Mouse (Mus musculus) intestine, embryonic 15.5 days (tissue): ENCODE results near the gene Sptbn4. TPM values are rescaled to one million over a fixed set of nuclear protein-coding genes. Genes with fewer than 3 reads are reported as not detected.

Source experiments
- ATAC-seq: fragments of 200-750 bp; cut with Nextera tagmentation; 2 replicates; pipeline ENCODE4 v1.8.0; 2017; ENCODE audit warnings: moderate TSS enrichment, moderate library complexity
- H3K27ac ChIP-seq: fragments of 300-500 bp; sonication (generic); 2 replicates; pipeline ENCODE4 v1.5.1; 2015; ENCODE audit warnings: mild to moderate bottlenecking, inconsistent platforms
- H3K27me3 ChIP-seq: fragments of 300-500 bp; sonication (generic); replicated peaks from 2 replicates; pipeline ENCODE4 v1.6.1; 2015; ENCODE audit warnings: inconsistent platforms
- H3K36me3 ChIP-seq: fragments of 300-500 bp; sonication (generic); 2 replicates; pipeline ENCODE4 v1.6.1; 2015; ENCODE audit warnings: inconsistent platforms
- H3K4me1 ChIP-seq: fragments of 300-500 bp; sonication (generic); replicated peaks from 2 replicates; pipeline ENCODE4 v1.6.1; 2015; ENCODE audit warnings: inconsistent platforms
- H3K4me2 ChIP-seq: fragments of 300-500 bp; sonication (generic); replicated peaks from 2 replicates; pipeline ENCODE4 v1.6.1; 2015; ENCODE audit warnings: mild to moderate bottlenecking, inconsistent platforms
- H3K4me3 ChIP-seq: fragments of 300-500 bp; sonication (generic); replicated peaks from 2 replicates; pipeline ENCODE4 v1.5.1; 2015; ENCODE audit warnings: inconsistent platforms
- H3K9ac ChIP-seq: fragments of 300-500 bp; sonication (generic); 2 replicates; pipeline ENCODE4 v1.6.1; 2015; ENCODE audit warnings: inconsistent platforms
- H3K9me3 ChIP-seq: fragments of 300-500 bp; sonication (generic); 2 replicates; pipeline ENCODE4 v1.6.1; 2016; ENCODE audit warnings: inconsistent platforms
- WGBS: fragments of 180-500 bp; shearing (Covaris S2); methylation state at CpG from one replicate; pipeline ENCODE4 v1.1.7; 2015; 5-methylcytosine and 5-hydroxymethylcytosine counted together
- polyA plus RNA-seq: library from polyadenylated mRNA; unstranded; fragments of >200 nt; fragmentation: Nextera tagmentation; extraction: Ambion mirVana; gene quantifications from 2 replicates; pipeline ENCODE4 v1.2.1, GENCODE M21; 2015

Gene Sptbn4
- polyA plus RNA-seq, 1 experiment from 2014 or later, result 0.33 TPM

DNA sequence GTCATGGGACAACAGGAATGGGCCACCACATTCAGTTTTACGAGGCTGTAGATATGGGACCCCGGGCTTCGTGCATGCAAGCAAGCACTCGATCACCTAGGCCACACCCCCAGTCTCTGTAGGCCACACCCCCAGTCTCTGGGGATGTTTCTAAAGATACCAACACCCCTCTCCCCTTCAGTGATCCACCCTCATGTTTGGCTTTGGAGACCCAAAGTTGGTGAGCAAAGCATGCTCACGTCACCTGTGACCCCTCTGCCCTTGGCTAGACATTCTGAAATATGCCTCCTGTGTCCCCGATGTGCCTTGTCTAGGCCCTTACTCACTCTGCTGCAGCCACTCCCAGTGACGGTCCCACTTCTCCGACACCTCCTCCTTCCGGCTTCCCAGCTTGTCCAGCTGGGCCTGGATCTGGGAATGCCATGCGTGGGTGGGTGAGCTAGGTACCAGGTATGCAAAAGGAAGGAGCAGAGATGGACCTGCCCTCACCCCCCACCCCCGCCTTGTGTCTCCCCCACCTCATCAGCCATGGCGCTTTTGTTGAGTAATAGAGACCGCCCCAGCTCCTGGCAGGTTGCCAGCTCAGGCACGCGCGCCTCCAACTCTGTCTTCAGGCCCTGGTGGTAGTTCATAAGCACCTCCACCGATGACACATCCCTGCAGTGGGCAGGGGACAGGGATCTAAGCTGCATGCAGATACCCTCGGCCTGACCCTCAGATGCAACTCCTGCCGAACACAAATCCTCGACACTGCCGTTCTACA, 81.2 kb downstream of the Sptbn4 start:
- ATAC-seq, result no peak

DNA sequence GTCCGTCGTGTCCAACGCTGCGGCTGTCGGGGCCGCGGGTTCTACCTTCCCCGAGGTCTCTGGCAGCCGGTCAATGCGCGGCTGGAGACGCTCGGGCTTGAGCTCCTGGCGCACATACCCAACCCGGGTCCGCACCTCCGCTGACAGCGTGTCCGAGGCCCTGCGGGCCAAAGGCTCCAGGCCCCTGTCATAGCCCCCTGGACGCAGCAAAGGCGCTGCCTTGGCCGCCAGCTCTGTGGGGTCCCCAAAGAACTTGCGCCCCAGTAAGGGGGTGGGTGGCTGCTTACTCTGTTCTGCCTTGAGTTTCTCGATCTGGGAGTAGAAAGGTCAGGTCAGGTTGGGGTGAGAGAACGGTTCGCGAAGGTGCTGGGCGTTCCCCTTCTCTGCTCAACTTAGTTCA, 83.1 kb downstream of the Sptbn4 start:
- Histone ChIP-seq H3K4me1 (peaks cover 11% of the 10 kb centered on the region), H3K9me3 (no peaks in the 10 kb centered on the region), H3K9ac (no peak overlapping the region), H3K27ac (no peak overlapping the region), H3K36me3 (no peaks in the 10 kb centered on the region), H3K4me3 (peak overlapping the region; percentile 11; the same call in 1 of the 2 replicates), H3K4me2 (peak overlapping the region; percentile 29), H3K27me3 (peaks cover 61% of the 10 kb centered on the region)
- ATAC-seq, result no peak
- WGBS, result 6% methylated on average over 29 of the region's 29 CpGs

More for the DNA sequence above, 81.2 kb downstream of the Sptbn4 start:
- Histone ChIP-seq H3K36me3 (no peaks in the 10 kb centered on the region), H3K4me3 (no peak overlapping the region), H3K27me3 (peaks cover 74% of the 10 kb centered on the region), H3K27ac (no peak overlapping the region), H3K9me3 (no peaks in the 10 kb centered on the region), H3K4me2 (no peak overlapping the region), H3K9ac (no peak overlapping the region), H3K4me1 (peaks cover 11% of the 10 kb centered on the region)
- WGBS, result 37% methylated on average over 21 of the region's 21 CpGs

DNA sequence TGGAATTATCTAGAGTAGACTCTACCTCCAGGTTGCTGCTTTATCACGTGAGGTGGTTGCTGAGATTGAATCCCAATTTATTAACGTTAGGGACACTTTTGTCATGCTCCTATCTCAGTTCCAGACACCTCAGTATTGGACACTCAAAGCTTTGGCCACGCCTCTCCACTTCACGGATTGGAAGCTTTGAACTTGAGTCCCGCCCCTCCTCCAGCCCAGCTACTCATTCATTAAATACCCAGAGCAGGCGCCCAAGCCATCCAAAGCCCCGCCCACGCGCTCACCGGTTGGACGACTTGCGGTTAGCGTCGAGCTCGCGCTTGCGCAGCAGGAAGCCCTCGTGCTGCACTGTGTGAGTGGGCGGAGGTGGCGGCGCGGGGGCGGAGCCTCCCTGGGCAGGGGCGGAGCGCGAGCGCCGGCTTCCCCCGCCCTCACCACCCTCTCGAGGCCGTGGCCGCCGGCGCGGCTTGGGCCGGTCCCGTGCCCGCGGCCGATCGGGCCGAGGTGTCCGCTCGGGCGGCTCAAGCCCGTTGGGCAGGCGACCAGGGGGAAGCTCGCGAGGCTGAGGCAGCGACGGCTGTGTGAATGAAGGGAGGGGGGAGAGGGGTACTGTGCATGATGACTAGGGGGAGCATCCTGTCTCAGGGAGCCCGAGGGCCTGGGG, 86.1 kb downstream of the Sptbn4 start:
- H3K9me3 ChIP-seq, result no peaks in the 10 kb centered on the region
- H3K4me1 ChIP-seq, result peaks cover 11% of the 10 kb centered on the region
- peak overlapping the region; percentile 92 for H3K4me2 ChIP-seq
- ATAC-seq, result peak; percentile 96
- H3K27ac ChIP-seq, result no peak overlapping the region
- peak overlapping the region; percentile 46 for H3K4me3 ChIP-seq
- peak overlapping the region; percentile 44 for H3K9ac ChIP-seq
- H3K27me3 ChIP-seq, result peaks cover 34% of the 10 kb centered on the region
- H3K36me3 ChIP-seq, result no peaks in the 10 kb centered on the region
- WGBS, result under 1% methylated on average over 52 of the region's 52 CpGs

DNA sequence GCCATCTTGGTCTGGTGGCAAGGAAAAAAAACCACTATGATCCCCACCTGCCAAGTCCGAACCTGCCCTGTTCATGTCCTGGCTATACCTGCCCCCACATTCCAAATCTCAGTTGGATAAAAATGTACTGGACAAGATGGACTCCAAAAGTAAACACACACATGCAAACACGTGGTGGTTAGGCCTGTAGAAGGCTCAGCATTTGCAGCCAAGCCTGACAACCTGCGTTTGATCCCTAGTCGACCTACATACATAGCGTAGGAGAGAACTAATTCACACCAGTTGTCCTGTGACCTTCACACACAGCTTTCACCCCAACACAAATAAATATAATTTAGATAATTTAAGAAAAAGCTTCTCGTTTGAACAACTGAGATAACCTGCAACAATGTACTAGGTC, 86.7 kb downstream of the Sptbn4 start:
- Histone ChIP-seq H3K4me3 (peak overlapping the region; percentile 5; the same call in 1 of the 2 replicates), H3K4me1 (peaks cover 14% of the 10 kb centered on the region), H3K27ac (no peak overlapping the region), H3K36me3 (no peaks in the 10 kb centered on the region), H3K9me3 (no peaks in the 10 kb centered on the region), H3K4me2 (peak overlapping the region; percentile 92), H3K9ac (no peak overlapping the region), H3K27me3 (peaks cover 27% of the 10 kb centered on the region)
- no peak for ATAC-seq
- WGBS, result 53% methylated on average over 6 of the region's 6 CpGs

DNA sequence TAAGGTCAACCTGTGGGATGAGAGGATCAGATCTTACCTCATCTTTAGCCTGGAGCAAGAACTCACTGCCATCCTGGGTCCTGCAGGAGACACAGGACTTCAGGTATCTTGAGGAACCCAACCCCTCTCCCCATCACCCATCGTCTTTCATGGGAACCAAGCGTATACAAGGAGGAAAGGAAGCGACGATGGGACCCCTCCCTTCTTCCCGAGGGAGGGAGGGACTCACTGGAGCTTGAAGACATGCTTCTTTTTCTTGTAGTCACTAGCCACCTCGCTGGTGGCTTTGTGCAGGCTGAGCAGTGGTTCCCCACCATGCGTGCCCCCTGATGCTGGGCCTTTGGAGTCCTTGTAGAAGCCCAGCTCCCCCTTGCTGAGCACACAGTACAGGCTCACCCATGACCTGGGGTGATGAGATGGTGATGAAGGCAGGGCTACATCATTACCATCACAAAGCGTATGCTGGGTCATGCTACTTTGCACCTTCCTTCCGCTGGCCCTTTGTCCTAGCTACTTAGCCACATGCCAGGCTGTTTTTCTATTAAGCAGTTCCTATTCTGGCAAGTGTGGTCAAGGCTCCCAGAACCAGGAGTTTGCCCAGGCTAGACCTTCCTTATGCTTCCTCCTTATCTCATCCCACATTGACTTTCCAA, 87.7 kb downstream of the Sptbn4 start:
- no peak overlapping the region for H3K27ac ChIP-seq
- H3K27me3 ChIP-seq, result peaks cover 18% of the 10 kb centered on the region
- WGBS, result 89% methylated on average over 9 of the region's 9 CpGs
- peaks cover 14% of the 10 kb centered on the region for H3K4me1 ChIP-seq
- ATAC-seq, result no peak
- no peak overlapping the region for H3K4me2 ChIP-seq
- H3K9ac ChIP-seq, result no peak overlapping the region
- H3K4me3 ChIP-seq, result no peak overlapping the region
- H3K36me3 ChIP-seq, result no peaks in the 10 kb centered on the region
- no peaks in the 10 kb centered on the region for H3K9me3 ChIP-seq

DNA sequence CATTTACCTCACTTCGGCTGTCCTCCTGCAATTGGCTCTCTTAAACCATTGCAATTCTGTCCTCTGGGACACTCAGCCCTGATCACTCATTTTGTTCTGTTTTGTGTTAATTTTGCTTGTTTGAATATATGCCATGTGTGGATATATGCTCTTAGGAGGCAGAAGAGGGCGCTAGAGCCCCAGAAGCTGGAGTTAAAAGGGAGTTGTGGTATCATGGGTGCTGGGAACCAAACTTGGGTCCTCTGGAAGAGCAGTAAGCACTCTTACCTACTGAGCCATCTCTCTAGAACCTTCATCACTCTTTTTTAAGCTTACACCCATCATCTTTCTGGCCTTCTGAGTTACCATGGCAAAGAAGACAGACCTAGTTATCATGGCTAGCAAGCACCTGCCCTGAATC, 88.3 kb downstream of the Sptbn4 start:
- H3K27me3 ChIP-seq, result peaks cover 11% of the 10 kb centered on the region
- WGBS, result 70% methylated on average over 2 of the region's 2 CpGs

DNA sequence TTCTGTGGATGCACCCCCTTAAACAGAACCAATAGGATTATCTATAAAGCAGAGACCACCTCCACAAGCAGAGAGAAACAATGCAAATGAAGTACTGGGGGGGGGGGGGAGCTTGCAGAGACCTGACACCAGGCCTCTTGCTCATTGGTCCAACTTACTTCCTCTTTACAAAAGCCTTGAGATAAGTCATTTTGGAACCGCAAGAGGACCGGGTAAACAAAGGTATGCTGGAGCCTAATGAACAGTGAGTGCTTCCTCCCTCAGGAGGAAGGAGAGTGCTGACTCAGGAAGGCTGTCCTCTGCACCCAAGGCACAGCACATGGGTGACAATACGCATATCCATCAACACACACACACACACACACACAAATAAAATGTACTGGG, 89.9 kb downstream of the Sptbn4 start:
- Histone ChIP-seq H3K4me3 (0 out of 2 replicates have a peak overlapping the region, but pooled peaks have one; percentile 74), H3K36me3 (no peaks in the 10 kb centered on the region), H3K27me3 (0 out of 2 replicates have a peak, but pooled peaks cover 3% of the 10 kb centered on the region), H3K9me3 (no peaks in the 10 kb centered on the region), H3K4me1 (peaks cover 18% of the 10 kb centered on the region), H3K9ac (no peak overlapping the region), H3K27ac (peak overlapping the region; percentile 85), H3K4me2 (peak overlapping the region; percentile 82)
- ATAC-seq, result no peak
- WGBS, result 22% methylated on average over 3 of the region's 3 CpGs

More for the DNA sequence above, 88.3 kb downstream of the Sptbn4 start:
- no peaks in the 10 kb centered on the region for H3K9me3 ChIP-seq
- H3K4me3 ChIP-seq, result no peak overlapping the region
- no peaks in the 10 kb centered on the region for H3K36me3 ChIP-seq
- no peak overlapping the region for H3K27ac ChIP-seq
- no peak overlapping the region for H3K9ac ChIP-seq
- H3K4me2 ChIP-seq, result no peak overlapping the region
- H3K4me1 ChIP-seq, result peaks cover 18% of the 10 kb centered on the region
- ATAC-seq, result no peak

DNA sequence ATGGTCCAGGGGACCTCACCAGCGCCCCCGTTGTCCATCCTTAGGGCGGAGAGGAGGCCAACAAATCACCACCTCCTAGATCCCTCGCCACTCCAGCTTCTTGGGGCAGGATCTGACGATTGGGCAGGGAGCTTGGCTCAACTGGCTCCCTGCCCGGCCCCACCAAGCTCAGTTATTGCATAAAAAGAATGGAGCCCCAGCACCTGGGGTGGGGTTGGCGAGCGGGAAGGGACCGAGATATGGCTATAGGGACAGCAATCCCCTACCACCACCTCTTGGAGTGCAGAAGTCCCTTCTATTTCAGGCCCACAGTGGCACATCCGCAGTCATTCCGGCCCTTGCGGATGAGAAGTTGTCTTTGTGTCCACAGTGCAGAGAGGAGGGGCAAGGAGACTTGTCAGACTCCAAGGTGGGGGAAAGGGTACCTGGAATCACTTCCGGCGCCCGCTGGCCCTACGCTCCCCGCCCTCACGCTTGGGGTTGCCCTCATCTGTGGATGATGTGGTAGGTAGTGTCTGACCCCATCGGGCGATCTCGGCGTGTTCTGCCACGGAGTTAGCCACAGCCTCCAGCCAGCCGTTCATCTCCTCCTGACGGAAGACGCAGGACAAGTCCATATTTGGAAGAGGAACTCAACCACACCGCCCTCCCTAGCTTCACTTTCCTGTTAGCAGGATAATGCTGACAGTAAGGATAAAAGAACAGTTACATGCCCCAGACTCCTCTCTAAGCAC, 90.5 kb downstream of the Sptbn4 start, which contains the start of gene Gm20479:
TSS of gene Gm20479 (minus strand) at position 559 of the 734 bp plus-strand sequence.
- H3K27me3 ChIP-seq, result no peaks in the 10 kb centered on the region
- peaks cover 18% of the 10 kb centered on the region for H3K4me1 ChIP-seq
- ATAC-seq, result no peak
- H3K4me3 ChIP-seq, result peak within 1 kb of the TSS; percentile 74
- 6% methylated on average over 27 of the region's 27 CpGs for WGBS
- H3K9ac ChIP-seq, result peak within 1 kb of the TSS; percentile 38
- H3K4me2 ChIP-seq, result peak within 1 kb of the TSS; percentile 82
- no peaks in the 10 kb centered on the region for H3K36me3 ChIP-seq
- no peaks in the 10 kb centered on the region for H3K9me3 ChIP-seq
- H3K27ac ChIP-seq, result peak within 1 kb of the TSS; percentile 85

DNA sequence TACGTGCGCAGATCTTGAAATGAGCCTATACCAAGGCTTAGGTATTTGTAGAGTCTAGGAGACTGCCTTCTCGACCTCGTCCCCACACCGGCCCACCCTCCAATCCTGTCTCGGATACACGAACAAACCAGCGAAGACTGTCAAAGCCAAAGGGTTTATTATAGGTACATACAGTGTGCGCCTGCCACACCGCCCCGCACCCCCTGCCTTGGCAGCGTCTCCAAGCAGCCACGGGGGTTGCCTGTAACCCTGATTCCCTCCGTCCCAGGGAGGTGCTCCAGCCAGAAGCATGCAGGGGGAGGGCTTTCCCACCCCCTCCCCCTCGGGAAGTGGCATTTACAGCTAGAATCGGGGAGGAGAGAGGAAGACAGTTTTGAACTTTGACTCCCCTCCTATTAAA, 91.2 kb downstream of the Sptbn4 start:
- Histone ChIP-seq H3K27ac (peak overlapping the region; percentile 85), H3K36me3 (no peaks in the 10 kb centered on the region), H3K9me3 (no peaks in the 10 kb centered on the region), H3K4me2 (peak overlapping the region; percentile 82), H3K9ac (peak overlapping the region; percentile 38; the same call in 1 of the 2 replicates), H3K4me3 (peak overlapping the region; percentile 74), H3K27me3 (no peaks in the 10 kb centered on the region), H3K4me1 (peaks cover 18% of the 10 kb centered on the region)
- under 1% methylated on average over 16 of the region's 16 CpGs for WGBS
- ATAC-seq, result peak; percentile 39

DNA sequence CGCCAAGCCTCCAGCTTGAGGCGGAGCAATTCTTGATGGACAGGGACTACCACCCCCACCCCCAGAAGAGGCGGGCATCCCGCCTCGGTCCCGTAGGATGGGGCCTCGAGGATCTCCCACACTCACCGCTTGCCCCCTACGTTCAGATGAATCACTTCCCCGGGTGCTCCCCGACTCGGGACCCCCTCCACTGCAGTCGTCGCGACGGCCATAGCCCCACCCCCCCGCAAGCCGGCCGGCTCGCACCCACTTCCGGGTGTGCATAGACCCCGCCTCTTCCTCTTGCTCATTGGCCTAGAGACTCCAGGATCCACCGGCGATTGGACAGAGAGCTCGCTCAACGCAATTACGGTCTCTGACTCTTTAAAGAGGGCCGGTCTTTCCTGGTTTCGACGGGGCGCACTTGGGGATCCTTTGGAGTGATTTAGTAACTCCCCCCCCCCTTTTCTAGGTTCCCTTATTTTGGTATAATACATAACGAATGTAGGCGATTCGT, 91.7 kb downstream of the Sptbn4 start, which contains the start of gene Shkbp1:
TSS of gene Shkbp1 (minus strand) at position 275 of the 496 bp plus-strand sequence.
- Histone ChIP-seq H3K9ac (peak within 1 kb of the TSS; percentile 57), H3K36me3 (no peaks in the 10 kb centered on the region), H3K27me3 (no peaks in the 10 kb centered on the region), H3K4me3 (peak within 1 kb of the TSS; percentile 74), H3K9me3 (no peaks in the 10 kb centered on the region), H3K27ac (peak within 1 kb of the TSS; percentile 85), H3K4me2 (peak within 1 kb of the TSS; percentile 82), H3K4me1 (peaks cover 18% of the 10 kb centered on the region)
- ATAC-seq, result peak; percentile 94
- under 1% methylated on average over 34 of the region's 34 CpGs for WGBS

DNA sequence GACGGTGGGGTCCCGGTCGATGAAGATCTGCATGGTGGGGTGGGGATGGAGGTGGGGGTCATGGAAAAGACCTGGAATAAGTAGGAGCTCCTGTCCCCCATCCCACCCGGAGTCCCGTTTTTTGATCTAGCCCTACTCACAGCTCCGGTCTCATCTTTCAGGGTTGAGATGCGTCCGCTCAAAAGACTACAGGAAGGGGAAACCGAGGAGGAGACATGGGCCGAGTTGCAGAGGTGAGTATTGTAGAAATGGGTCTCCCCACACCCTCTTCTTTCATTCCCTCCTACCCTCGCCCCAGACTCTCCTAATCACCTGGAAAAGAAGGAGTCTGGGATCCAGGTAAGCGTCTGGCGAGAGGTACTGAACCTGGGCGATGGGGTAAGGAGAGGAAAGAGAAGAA, 92.2 kb downstream of the Sptbn4 start:
- H3K4me1 ChIP-seq, result peaks cover 18% of the 10 kb centered on the region
- peak overlapping the region; percentile 82 for H3K4me2 ChIP-seq
- H3K36me3 ChIP-seq, result 0 out of 2 replicates have a peak, but pooled peaks cover 4% of the 10 kb centered on the region
- peak overlapping the region; percentile 57 for H3K9ac ChIP-seq
- no peaks in the 10 kb centered on the region for H3K9me3 ChIP-seq
- H3K27ac ChIP-seq, result peak overlapping the region; percentile 40; the same call in 1 of the 2 replicates
- H3K4me3 ChIP-seq, result peak overlapping the region; percentile 74
- 8% methylated on average over 14 of the region's 14 CpGs for WGBS
- no peaks in the 10 kb centered on the region for H3K27me3 ChIP-seq
- no peak for ATAC-seq
